Mouse (Mus musculus): ENCODE measurements around the gene Sgms2. TPM values are rescaled to one million over a fixed set of nuclear protein-coding genes. Genes with fewer than 3 reads are reported as not detected.

Gene Sgms2
- 1.5 and 1.9 TPM in 2 replicates for polyA plus RNA-seq (2014; fragmentation: Nextera tagmentation; extraction: Ambion mirVana)

DNA sequence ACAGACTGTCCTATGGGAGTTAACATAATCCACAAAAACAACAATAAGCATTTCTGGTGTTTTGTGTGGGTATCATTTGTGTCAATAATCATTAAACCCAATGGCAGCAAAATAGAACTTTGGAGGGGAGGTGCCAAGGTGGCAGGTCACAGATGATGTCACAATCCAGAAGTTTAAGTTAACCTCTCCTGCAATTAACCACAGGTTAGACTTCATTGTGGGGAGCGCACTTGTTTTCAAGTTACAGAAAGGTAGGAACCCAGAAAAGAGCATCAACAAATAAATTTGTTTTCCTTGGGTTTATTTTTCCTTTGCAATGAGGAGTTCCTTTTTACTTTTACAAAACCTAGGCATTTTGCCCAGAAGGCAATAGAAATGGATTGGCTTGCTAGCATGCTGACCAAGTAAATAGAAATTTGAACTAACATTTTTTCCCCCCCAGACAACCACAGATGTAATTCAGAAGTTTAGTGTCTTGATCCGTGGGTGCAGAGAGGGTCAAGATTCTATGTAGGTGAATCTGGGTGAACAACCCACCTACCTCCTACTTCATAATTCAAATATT, at the start of gene Sgms2:
Gene Sgms2 (minus strand): TSS at position 51 of the 565 bp plus-strand sequence.
- peak within 1 kb of the TSS; percentile 63 for H3K4me3 ChIP-seq (ENCODE audit: low read depth, low read length)
- no peak for ATAC-seq
- peak within 1 kb of the TSS; percentile 96 for H3K4me2 ChIP-seq (ENCODE audit: low read length)
- no peaks in the 10 kb centered on the region for H3K9me3 ChIP-seq (replicated peaks; ENCODE audit: control insufficient read depth, low read length)
- H3K36me3 ChIP-seq (ENCODE audit: control insufficient read depth, insufficient read depth, low read length), result no peaks in the 10 kb centered on the region
- peak within 1 kb of the TSS; percentile 59 for H3K9ac ChIP-seq (ENCODE audit: low read length)
- H3K27me3 ChIP-seq (replicated peaks; ENCODE audit: control insufficient read depth, insufficient read depth, low read length), result peaks cover 18% of the 10 kb centered on the region
- no peak within 1 kb of the TSS for H3K27ac ChIP-seq (ENCODE audit: low read depth, low read length)
- 90% methylated on average over 2 of the region's 2 CpGs for WGBS
- 0 out of 2 replicates have a peak, but pooled peaks cover 2% of the 10 kb centered on the region for H3K4me1 ChIP-seq (ENCODE audit: control insufficient read depth, insufficient read depth, low read length)
- DNase-seq (ENCODE audit: low spot score), result no peak

- DNase-seq (ENCODE audit: low spot score), result no peak
- whole genome bisulfite sequencing, result 86% methylated on average over 3 of the region's 3 CpGs
- H3K9ac ChIP-seq (ENCODE audit: low read length), result no peak overlapping the region
These were observed 34.0 kb upstream of the Sgms2 start for GRCm38 (mm10) chr3:131525229-131525628.

GRCm38 (mm10) chr3:131524779-131525178, 33.6 kb upstream of the Sgms2 start:
- Histone ChIP-seq H3K9me3 (replicated peaks; ENCODE audit: control insufficient read depth, low read length) (no peaks in the 10 kb centered on the region), H3K27me3 (replicated peaks; ENCODE audit: control insufficient read depth, insufficient read depth, low read length) (no peaks in the 10 kb centered on the region), H3K36me3 (ENCODE audit: control insufficient read depth, insufficient read depth, low read length) (no peaks in the 10 kb centered on the region), H3K4me1 (ENCODE audit: control insufficient read depth, insufficient read depth, low read length) (no peaks in the 10 kb centered on the region), H3K4me2 (ENCODE audit: low read length) (no peak overlapping the region), H3K27ac (ENCODE audit: low read depth, low read length) (no peak overlapping the region), H3K9ac (ENCODE audit: low read length) (no peak overlapping the region), H3K4me3 (ENCODE audit: low read depth, low read length) (no peak overlapping the region)
- 17% methylated on average over 11 of the region's 11 CpGs for WGBS
- DNase-seq (ENCODE audit: low spot score) (peak; percentile 59), ATAC-seq (no peak)

More at GRCm38 (mm10) chr3:131525229-131525628, 34.0 kb upstream of the Sgms2 start:
- Histone ChIP-seq H3K4me1 (ENCODE audit: control insufficient read depth, insufficient read depth, low read length) (no peaks in the 10 kb centered on the region), H3K4me3 (ENCODE audit: low read depth, low read length) (no peak overlapping the region), H3K27me3 (replicated peaks; ENCODE audit: control insufficient read depth, insufficient read depth, low read length) (no peaks in the 10 kb centered on the region), H3K9me3 (replicated peaks; ENCODE audit: control insufficient read depth, low read length) (no peaks in the 10 kb centered on the region), H3K36me3 (ENCODE audit: control insufficient read depth, insufficient read depth, low read length) (no peaks in the 10 kb centered on the region), H3K27ac (ENCODE audit: low read depth, low read length) (no peak overlapping the region), H3K4me2 (ENCODE audit: low read length) (no peak overlapping the region)
- no peak for ATAC-seq

DNA sequence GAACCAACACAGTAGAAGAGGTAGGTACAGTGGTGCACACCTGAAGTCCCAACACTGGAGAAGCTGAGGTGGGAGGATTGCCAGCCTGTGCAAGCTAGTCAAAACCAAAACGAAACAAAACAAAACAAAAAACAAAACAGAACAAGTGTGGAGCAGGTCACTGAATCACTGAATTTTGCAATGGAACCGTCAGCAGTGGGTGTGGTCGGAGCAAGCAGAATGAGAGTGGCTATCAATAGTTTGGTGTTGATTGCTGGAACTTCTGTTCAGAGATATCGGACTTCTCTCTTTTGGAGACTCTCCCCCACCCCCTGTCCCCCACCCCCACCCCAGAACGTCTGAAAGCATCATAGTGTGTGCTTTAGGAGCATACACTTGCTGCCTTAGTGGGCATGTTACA, 33.0 kb upstream of the Sgms2 start:
- 77% methylated on average over 5 of the region's 5 CpGs for WGBS
- no peak overlapping the region for H3K4me3 ChIP-seq (ENCODE audit: low read depth, low read length)
- ATAC-seq, result no peak

DNA sequence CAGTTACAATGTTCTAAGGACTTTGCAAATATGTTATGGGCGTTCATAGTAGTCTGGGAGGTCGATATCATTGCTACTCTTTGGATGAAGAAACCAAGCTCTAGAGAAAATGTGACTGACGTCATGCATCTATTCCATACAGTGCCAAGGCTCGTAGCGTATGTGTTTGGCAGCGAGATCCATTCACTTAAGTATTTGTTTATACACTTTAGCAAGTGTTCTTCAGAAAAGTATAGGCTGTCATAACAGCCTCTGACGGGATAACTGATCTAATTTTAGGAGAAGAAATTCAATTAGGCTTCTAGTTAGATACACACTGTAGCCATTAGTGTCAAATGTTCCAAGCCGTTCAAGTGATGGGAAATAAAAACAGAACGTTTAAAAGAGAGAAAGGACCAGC, 32.5 kb upstream of the Sgms2 start:
- Histone ChIP-seq H3K27me3 (replicated peaks; ENCODE audit: control insufficient read depth, insufficient read depth, low read length) (no peaks in the 10 kb centered on the region), H3K9me3 (replicated peaks; ENCODE audit: control insufficient read depth, low read length) (no peaks in the 10 kb centered on the region), H3K4me1 (ENCODE audit: control insufficient read depth, insufficient read depth, low read length) (no peaks in the 10 kb centered on the region), H3K27ac (ENCODE audit: low read depth, low read length) (no peak overlapping the region), H3K4me2 (ENCODE audit: low read length) (no peak overlapping the region), H3K9ac (ENCODE audit: low read length) (no peak overlapping the region), H3K4me3 (ENCODE audit: low read depth, low read length) (no peak overlapping the region), H3K36me3 (ENCODE audit: control insufficient read depth, insufficient read depth, low read length) (no peaks in the 10 kb centered on the region)
- 78% methylated on average over 9 of the region's 9 CpGs for WGBS
- ATAC-seq, result no peak
- DNase-seq (ENCODE audit: low spot score), result peak; percentile 8

More for the DNA sequence above, 33.0 kb upstream of the Sgms2 start:
- H3K9ac ChIP-seq (ENCODE audit: low read length), result no peak overlapping the region
- no peaks in the 10 kb centered on the region for H3K36me3 ChIP-seq (ENCODE audit: control insufficient read depth, insufficient read depth, low read length)
- no peaks in the 10 kb centered on the region for H3K4me1 ChIP-seq (ENCODE audit: control insufficient read depth, insufficient read depth, low read length)
- H3K4me2 ChIP-seq (ENCODE audit: low read length), result no peak overlapping the region
- DNase-seq (ENCODE audit: low spot score), result no peak
- H3K9me3 ChIP-seq (replicated peaks; ENCODE audit: control insufficient read depth, low read length), result no peaks in the 10 kb centered on the region
- no peak overlapping the region for H3K27ac ChIP-seq (ENCODE audit: low read depth, low read length)
- H3K27me3 ChIP-seq (replicated peaks; ENCODE audit: control insufficient read depth, insufficient read depth, low read length), result no peaks in the 10 kb centered on the region

- WGBS, result 80% methylated on average over 7 of the region's 7 CpGs
- no peak overlapping the region for H3K9ac ChIP-seq (ENCODE audit: low read length)
These were observed 31.0 kb upstream of the Sgms2 start for GRCm38 (mm10) chr3:131522243-131522642.

DNA sequence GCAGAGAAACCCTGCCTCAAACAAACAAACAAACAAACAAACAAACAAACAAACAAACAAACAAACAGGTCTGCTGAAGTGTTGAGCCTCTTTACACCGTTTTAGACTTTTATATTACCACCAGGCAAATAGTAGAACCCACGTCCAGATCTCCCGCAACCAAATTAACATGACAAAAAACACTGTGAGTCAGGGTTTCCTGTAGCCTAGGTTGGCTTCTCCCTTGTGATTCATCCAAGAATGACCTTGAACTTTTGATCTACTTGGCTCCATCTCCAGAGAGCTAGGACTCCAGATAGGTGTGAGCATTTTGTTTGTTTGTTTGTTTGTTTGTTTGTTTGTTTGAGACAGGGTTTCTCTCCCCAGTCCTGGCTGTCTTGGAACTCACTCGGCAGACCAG, 30.0 kb upstream of the Sgms2 start:
- DNase-seq (ENCODE audit: low spot score) (no peak), ATAC-seq (no peak)
- H3K27me3 ChIP-seq (replicated peaks; ENCODE audit: control insufficient read depth, insufficient read depth, low read length), result no peaks in the 10 kb centered on the region
- H3K4me3 ChIP-seq (ENCODE audit: low read depth, low read length), result no peak overlapping the region
- H3K4me2 ChIP-seq (ENCODE audit: low read length), result no peak overlapping the region
- H3K27ac ChIP-seq (ENCODE audit: low read depth, low read length), result no peak overlapping the region
- H3K9ac ChIP-seq (ENCODE audit: low read length), result no peak overlapping the region
- no peaks in the 10 kb centered on the region for H3K36me3 ChIP-seq (ENCODE audit: control insufficient read depth, insufficient read depth, low read length)
- 55% methylated on average over 4 of the region's 4 CpGs for WGBS
- H3K4me1 ChIP-seq (ENCODE audit: control insufficient read depth, insufficient read depth, low read length), result no peaks in the 10 kb centered on the region
- no peaks in the 10 kb centered on the region for H3K9me3 ChIP-seq (replicated peaks; ENCODE audit: control insufficient read depth, low read length)

More at GRCm38 (mm10) chr3:131522243-131522642, 31.0 kb upstream of the Sgms2 start:
- H3K4me3 ChIP-seq (ENCODE audit: low read depth, low read length), result no peak overlapping the region
- H3K27ac ChIP-seq (ENCODE audit: low read depth, low read length), result no peak overlapping the region
- no peaks in the 10 kb centered on the region for H3K4me1 ChIP-seq (ENCODE audit: control insufficient read depth, insufficient read depth, low read length)
- H3K9me3 ChIP-seq (replicated peaks; ENCODE audit: control insufficient read depth, low read length), result no peaks in the 10 kb centered on the region
- no peak for ATAC-seq
- DNase-seq (ENCODE audit: low spot score), result no peak
- H3K4me2 ChIP-seq (ENCODE audit: low read length), result no peak overlapping the region
- no peaks in the 10 kb centered on the region for H3K27me3 ChIP-seq (replicated peaks; ENCODE audit: control insufficient read depth, insufficient read depth, low read length)
- H3K36me3 ChIP-seq (ENCODE audit: control insufficient read depth, insufficient read depth, low read length), result no peaks in the 10 kb centered on the region

DNA sequence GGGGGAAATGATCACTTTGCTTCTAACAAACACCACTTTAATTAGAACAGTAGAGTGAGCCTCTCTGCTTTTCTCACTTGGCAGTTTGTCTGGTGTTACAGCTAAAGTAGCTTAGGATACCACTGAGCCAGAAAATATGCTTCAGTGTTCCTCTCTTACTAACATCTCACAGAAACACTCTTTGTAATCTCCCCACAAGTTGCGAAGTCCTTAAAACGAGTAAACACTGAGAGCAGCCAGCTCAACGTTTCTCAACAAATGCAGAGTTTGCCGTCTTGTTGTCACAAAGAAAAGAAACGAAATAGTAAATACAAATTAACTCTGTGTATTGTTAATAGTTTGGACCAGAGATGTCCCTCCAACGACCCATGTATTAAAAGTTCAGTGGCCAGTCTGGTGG, 26.5 kb upstream of the Sgms2 start:
- Histone ChIP-seq H3K9ac (ENCODE audit: low read length) (no peak overlapping the region), H3K4me1 (ENCODE audit: control insufficient read depth, insufficient read depth, low read length) (no peaks in the 10 kb centered on the region), H3K4me2 (ENCODE audit: low read length) (no peak overlapping the region), H3K9me3 (replicated peaks; ENCODE audit: control insufficient read depth, low read length) (no peaks in the 10 kb centered on the region), H3K27ac (ENCODE audit: low read depth, low read length) (no peak overlapping the region), H3K36me3 (ENCODE audit: control insufficient read depth, insufficient read depth, low read length) (no peaks in the 10 kb centered on the region), H3K27me3 (replicated peaks; ENCODE audit: control insufficient read depth, insufficient read depth, low read length) (no peaks in the 10 kb centered on the region), H3K4me3 (ENCODE audit: low read depth, low read length) (no peak overlapping the region)
- 53% methylated on average over 6 of the region's 6 CpGs for WGBS
- ATAC-seq (no peak), DNase-seq (ENCODE audit: low spot score) (no peak)

DNA sequence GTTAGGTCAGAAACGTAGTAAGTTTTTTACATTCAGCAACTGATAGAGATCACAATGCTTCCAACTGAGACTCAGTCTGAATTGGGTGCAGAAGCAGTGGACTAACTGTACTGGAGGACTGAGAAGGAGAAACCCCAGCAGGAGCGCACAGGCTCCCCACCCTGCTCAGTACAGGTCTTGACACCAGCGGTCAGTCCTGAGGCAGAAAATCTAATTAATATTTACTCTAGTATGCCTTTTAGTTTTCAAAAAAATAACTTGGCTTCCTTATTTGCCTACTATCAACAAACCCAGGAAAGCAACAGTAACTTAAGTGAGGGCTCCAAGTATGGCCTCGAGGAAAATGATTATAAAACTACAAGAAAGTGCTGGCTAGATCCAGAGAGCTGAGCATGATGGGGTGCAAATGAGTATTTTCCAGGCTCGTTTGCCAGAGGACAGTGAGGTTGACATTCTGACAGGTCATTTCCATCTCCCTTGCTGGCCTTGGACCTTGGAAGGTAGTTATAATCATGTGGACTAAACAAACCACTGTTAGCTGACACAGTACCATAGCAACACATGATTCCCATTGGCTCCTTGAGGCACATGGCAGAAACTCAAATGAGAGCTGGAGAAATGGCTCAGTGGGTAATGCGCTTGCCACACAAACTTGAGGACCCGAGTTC, 25.3 kb upstream of the Sgms2 start:
- Histone ChIP-seq H3K36me3 (ENCODE audit: control insufficient read depth, insufficient read depth, low read length) (no peaks in the 10 kb centered on the region), H3K27me3 (replicated peaks; ENCODE audit: control insufficient read depth, insufficient read depth, low read length) (no peaks in the 10 kb centered on the region), H3K27ac (ENCODE audit: low read depth, low read length) (no peak overlapping the region), H3K9ac (ENCODE audit: low read length) (no peak overlapping the region), H3K4me3 (ENCODE audit: low read depth, low read length) (no peak overlapping the region), H3K4me2 (ENCODE audit: low read length) (no peak overlapping the region), H3K9me3 (replicated peaks; ENCODE audit: control insufficient read depth, low read length) (no peaks in the 10 kb centered on the region), H3K4me1 (ENCODE audit: control insufficient read depth, insufficient read depth, low read length) (no peaks in the 10 kb centered on the region)
- DNase-seq (ENCODE audit: low spot score), result no peak
- 88% methylated on average over 7 of the region's 7 CpGs for WGBS
- ATAC-seq, result no peak

All from forebrain, embryonic 14.5 days (tissue).